Mouse (Mus musculus): ENCODE results near the gene Unc13a. TPM values are rescaled to one million over a fixed set of nuclear protein-coding genes. Genes with fewer than 3 reads are reported as not detected.
A peak's percentile ranks its signal among the peaks of the same experiment; 100 is the strongest.
"Not testable (repeated sequence)": the region's sequence is repeated elsewhere in the genome, so short reads cannot be mapped to it uniquely, and the experiment has no call there.

Gene Unc13a
- 0.32 and 1.6 TPM in 2 replicates for polyA plus RNA-seq (2012; ENCODE audit: insufficient read depth, insufficient read length, missing spikeins)

DNA sequence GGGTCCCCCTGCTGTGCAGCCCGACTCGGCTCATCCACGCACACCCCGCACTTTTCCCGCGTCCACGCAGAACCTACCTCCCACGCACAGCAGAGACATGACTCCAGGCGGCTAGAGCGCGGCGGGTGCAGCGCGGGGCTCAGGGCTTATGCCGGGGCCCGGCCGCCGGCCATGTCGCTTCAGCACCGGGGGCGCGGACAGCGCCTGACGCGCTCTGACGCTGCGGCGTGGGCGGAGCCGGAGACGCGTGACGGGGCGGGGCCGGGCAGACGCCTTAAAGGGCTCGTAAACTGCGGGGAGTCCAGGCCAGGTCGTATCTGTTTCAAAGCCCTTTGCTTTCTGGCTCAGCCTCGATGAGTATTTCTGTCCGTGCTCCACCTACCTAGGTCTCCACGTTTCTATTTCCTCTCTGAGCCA lies at the start of gene Unc13a:
TSS of gene Unc13a (minus strand) at position 209 of the 417 bp plus-strand sequence.
- Histone ChIP-seq H3K27ac (replicated peaks; ENCODE audit: low read depth, low read length) (peak within 1 kb of the TSS; percentile 42; the same call in 1 of the 2 replicates), H3K4me3 (ENCODE audit: insufficient read depth, low read depth, low read length) (peak within 1 kb of the TSS; percentile 60), H3K4me1 (ENCODE audit: control insufficient read depth, insufficient read depth, insufficient read length, low read length) (peaks cover 18% of the 10 kb centered on the region)

DNA sequence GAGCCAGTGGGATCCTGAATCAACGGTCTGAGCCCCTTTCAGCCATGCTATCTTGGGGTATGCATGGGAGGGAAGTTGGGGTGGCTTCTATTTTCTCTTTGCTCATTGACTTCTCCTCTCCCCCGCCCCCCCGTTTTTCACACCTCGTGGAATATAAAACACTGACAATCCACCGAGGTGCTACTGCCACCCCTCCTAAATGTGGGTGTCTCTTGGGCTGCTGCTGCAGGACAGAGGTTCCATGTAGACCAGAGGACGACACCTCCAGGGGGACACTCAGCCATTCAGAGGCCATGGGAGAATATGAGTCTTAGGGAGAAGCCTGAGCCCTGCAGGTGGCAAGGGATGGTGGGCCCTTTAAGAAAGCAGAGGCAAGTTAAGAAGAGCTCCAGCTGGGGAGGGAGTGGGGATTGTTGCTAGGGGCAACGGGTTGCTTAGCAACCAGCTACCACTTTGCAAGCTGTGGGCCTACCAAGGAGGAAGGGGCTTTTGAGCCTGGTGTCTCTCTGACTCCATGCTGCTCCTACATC lies 48.4 kb upstream of the Unc13a start:
- Histone ChIP-seq H3K27ac (replicated peaks; ENCODE audit: low read depth, low read length) (no peak overlapping the region), H3K4me1 (ENCODE audit: control insufficient read depth, insufficient read depth, insufficient read length, low read length) (no peaks in the 10 kb centered on the region), H3K4me3 (ENCODE audit: insufficient read depth, low read depth, low read length) (no peak overlapping the region)

DNA sequence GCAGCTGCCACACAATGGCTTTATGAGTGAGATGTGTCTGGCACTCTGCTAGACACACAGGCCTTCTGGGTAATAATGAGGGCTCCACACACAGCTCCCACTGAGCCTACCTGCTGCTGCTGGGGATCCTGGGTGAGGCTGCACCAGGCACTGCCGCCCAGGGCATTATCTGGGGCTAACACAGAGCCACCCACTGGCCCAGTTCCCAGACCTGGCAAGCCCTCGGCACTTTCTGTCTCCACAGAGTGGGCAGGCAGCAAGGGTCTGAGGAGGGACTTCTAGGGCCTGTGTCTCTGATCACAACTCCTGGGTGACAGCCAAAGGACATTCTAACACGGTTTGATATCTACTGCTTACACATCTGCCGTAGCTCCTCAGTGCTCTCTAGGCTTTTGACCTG lies 47.7 kb upstream of the Unc13a start:
- Histone ChIP-seq H3K27ac (replicated peaks; ENCODE audit: low read depth, low read length) (no peak overlapping the region), H3K4me1 (ENCODE audit: control insufficient read depth, insufficient read depth, insufficient read length, low read length) (no peaks in the 10 kb centered on the region), H3K4me3 (ENCODE audit: insufficient read depth, low read depth, low read length) (no peak overlapping the region)

DNA sequence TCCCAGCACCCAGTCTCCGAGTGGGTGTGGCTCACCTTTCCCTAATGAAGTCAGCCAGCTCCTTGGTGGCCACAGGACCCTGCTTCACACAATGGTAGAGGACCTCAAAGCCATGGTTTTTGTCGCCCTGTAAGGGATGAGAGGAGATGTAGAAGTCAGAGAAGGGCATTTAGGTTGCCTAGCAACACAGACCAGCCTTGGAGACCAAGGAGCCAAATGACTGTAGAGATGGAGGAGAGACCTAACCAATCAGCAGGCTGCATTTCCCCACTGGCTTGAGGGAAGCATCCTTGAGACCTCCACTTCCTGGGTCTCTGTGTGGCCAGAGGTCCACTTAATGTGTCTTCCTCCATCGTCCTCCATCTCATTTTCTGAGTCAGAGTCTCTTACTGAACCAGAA lies 46.7 kb upstream of the Unc13a start:
- H3K4me3 ChIP-seq (ENCODE audit: insufficient read depth, low read depth, low read length) = no peak overlapping the region
- H3K27ac ChIP-seq (replicated peaks; ENCODE audit: low read depth, low read length) = no peak overlapping the region

DNA sequence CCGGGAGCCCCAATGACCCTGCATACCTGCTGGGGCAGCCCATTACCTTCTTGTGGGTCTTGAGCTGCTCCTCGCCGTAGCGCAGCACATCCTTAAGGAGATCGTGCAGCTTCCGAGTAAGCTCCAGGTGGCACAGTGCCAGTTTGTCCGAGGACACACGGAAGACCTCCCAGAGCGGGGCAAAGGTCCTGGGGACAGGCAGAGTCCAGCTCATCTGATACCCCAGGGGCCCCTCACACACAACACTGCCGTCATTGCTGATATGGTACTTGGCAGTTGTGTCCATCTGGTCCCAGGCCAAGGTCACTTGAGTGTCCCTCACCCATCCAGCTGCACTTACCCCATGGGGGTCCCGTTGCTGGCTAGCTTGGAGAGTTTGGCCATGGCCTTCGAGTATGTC lies 45.5 kb upstream of the Unc13a start:
- no peak overlapping the region for H3K27ac ChIP-seq (replicated peaks; ENCODE audit: low read depth, low read length)
- no peaks in the 10 kb centered on the region for H3K4me1 ChIP-seq (ENCODE audit: control insufficient read depth, insufficient read depth, insufficient read length, low read length)
- no peak overlapping the region for H3K4me3 ChIP-seq (ENCODE audit: insufficient read depth, low read depth, low read length)

More for the DNA sequence above, 46.7 kb upstream of the Unc13a start:
- H3K4me1 ChIP-seq (ENCODE audit: control insufficient read depth, insufficient read depth, insufficient read length, low read length) = no peaks in the 10 kb centered on the region

DNA sequence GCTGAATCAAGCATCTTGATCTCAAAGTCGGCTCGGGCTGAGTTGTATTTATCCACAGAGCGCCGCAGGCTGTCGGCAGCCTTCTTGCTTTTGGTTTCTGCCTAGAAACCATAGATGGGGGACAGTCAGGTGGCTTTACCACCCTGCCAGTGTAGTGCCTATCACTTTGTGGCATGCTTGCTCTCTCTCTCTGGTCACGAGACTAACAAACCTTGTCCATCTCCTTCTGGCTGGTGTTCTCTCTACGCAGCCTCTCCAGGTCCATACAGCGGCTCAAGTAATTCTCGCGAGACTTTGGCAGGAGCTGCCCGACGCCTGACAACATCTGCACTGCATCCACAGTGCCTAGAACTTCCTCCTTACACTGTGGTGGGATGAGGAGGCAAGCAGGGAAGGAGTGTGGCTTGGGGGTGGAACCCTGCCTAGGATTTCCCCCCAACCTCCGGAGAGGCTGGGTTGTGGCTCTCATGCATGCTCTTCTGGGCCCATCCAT lies 45.0 kb upstream of the Unc13a start:
- Histone ChIP-seq H3K4me1 (ENCODE audit: control insufficient read depth, insufficient read depth, insufficient read length, low read length) (no peaks in the 10 kb centered on the region), H3K27ac (replicated peaks; ENCODE audit: low read depth, low read length) (no peak overlapping the region), H3K4me3 (ENCODE audit: insufficient read depth, low read depth, low read length) (no peak overlapping the region)

DNA sequence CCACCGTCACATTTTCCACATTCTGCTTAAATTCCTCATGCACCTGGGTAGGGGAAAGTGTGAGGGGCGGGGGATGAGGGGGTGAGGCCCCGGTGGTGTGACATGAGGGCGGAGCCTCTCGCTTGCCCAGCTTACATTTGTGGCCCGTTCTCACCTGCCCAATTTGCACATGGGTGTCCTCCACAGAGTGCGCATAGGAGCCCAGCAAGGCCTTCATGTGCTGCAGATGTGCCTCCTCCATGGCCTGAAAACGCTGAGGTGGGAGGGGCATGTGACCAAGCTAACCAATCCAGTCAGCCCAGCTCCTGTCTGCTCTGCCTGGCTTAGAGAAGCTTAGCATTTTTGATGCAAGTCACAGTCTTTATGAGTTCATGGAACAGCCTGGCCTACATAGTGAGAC lies 44.0 kb upstream of the Unc13a start:
- H3K27ac ChIP-seq (replicated peaks; ENCODE audit: low read depth, low read length) = no peak overlapping the region

DNA sequence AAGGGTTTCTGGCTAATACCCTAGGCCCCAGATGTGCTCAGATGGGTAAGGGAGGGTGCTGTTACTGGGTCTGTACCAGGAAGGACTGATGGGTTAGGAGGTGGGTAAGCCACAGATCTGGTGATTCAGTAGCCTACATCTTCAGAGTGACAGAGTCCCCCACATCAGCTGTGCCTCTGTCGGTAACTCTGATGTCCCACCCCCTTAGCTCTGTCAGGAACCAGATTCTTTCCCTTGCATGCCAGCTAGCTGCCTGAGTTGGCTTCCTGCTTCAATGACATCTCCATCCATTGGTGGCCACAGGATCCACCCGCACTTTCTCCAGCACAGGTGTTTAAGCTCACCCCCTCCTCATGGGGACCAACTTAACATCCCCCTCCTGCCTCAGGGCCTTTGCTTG lies 40.0 kb upstream of the Unc13a start:
- Histone ChIP-seq H3K4me1 (ENCODE audit: control insufficient read depth, insufficient read depth, insufficient read length, low read length) (no peaks in the 10 kb centered on the region), H3K27ac (replicated peaks; ENCODE audit: low read depth, low read length) (no peak overlapping the region), H3K4me3 (ENCODE audit: insufficient read depth, low read depth, low read length) (no peak overlapping the region)

More for the DNA sequence above, 44.0 kb upstream of the Unc13a start:
- no peak overlapping the region for H3K4me3 ChIP-seq (ENCODE audit: insufficient read depth, low read depth, low read length)
- no peaks in the 10 kb centered on the region for H3K4me1 ChIP-seq (ENCODE audit: control insufficient read depth, insufficient read depth, insufficient read length, low read length)

DNA sequence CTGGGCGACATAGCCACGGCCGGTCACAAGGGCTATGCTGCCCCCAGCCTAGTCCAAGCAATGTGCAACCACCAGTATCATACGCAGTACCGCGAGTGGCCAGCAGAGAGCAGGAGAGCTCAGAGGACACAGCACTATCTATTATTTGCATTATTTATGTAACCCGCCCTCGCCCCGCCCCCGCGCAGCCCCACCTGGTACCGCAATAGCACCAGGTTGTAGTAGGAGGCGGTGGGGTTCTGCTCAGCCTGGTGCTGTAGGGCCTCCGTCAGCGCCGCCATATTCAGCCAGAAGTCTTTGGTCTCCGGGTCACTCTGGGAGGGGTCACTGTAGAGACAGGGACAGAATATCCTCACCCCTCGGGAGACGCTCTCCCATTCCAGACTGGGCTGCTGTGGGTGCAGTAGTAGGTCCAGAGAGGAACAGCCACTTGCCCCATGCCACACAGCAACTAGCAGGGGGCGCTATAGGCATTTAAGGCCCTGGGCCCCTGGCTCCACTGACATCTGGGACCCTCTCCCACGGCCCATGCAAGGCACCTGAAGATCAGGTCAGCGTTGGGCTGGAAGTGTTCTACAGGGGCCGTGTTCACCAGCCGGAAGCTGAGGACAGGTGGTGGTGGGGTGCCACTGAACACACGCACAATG lies 38.4 kb upstream of the Unc13a start:
- Histone ChIP-seq H3K4me1 (ENCODE audit: control insufficient read depth, insufficient read depth, insufficient read length, low read length) (no peaks in the 10 kb centered on the region), H3K4me3 (ENCODE audit: insufficient read depth, low read depth, low read length) (no peak overlapping the region), H3K27ac (replicated peaks; ENCODE audit: low read depth, low read length) (no peak overlapping the region)

DNA sequence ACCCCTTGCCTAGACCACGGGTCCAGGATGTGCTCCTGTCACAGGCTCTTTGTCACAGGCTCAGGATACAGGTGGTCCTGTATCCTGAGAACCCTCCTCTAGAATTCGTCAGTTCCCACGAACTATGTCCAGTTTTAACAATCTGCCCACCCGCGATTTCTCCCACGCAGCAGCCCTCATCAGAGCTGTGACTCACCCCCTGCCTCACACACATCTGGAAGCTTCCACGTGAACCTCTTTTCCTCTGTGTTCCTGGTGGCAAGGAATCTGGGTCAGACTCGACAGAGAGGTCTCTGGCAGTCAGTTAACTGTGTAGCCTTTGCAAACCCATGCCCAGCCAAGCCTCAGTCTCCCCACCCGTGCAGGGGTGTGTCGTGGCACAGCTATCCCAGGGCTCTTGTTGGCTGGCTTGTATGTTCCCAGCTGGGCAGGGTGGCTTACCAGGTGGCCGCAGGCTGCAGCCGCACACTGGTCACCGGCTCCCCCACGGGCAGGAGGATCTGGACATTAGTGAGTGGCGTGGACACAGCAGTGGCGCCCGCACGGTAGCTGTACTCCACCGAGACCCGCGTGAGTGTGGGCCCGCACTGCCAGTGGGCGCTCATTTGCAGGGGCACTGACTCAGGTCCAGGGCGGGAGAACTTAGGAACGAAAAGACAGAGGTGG lies 37.7 kb upstream of the Unc13a start:
- H3K4me3 ChIP-seq (ENCODE audit: insufficient read depth, low read depth, low read length) = no peak overlapping the region
- H3K4me1 ChIP-seq (ENCODE audit: control insufficient read depth, insufficient read depth, insufficient read length, low read length) = no peaks in the 10 kb centered on the region
- no peak overlapping the region for H3K27ac ChIP-seq (replicated peaks; ENCODE audit: low read depth, low read length)

DNA sequence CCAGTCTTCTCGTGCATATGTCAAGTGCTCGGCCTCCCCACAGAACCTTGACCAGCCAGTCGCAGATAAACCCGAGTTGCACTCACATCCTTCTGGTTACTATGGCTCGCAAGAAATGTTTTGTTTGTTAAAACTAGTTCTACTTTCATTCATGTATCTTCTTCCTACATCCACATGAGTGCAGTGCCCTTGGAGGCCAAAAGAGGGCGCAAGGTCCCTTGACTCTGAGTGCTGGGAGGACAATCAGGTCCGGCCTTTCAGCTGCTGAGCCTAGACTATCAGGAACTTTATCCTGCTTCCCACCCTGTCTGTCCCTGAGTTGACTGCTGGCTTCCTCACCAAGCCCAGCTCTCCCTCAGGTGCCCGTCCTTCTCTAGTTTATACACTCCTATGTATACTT lies 36.3 kb upstream of the Unc13a start:
- no peak overlapping the region for H3K4me3 ChIP-seq (ENCODE audit: insufficient read depth, low read depth, low read length)
- no peaks in the 10 kb centered on the region for H3K4me1 ChIP-seq (ENCODE audit: control insufficient read depth, insufficient read depth, insufficient read length, low read length)
- H3K27ac ChIP-seq (replicated peaks; ENCODE audit: low read depth, low read length) = no peak overlapping the region

DNA sequence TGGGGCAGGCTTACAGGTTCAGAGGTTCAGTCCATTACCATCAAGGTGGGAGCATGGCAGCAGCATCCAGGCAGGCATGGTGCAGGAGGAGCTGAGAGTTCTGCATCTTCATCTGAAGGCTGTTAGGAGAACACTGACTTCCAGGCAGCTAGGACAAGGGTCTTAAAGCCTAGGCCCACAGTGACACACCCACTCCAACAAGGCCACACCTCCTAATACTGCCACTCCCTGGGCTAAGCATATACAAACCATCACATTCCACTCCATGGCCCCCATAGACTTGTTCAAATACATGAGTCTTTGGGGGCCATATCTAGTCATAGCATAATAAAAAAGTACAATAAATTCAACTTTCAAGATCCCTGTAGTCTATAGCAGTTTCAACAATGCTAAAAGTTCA lies 31.8 kb upstream of the Unc13a start:
- H3K27ac ChIP-seq (replicated peaks; ENCODE audit: low read depth, low read length); H3K4me3 ChIP-seq (ENCODE audit: insufficient read depth, low read depth, low read length); H3K4me1 ChIP-seq (ENCODE audit: control insufficient read depth, insufficient read depth, insufficient read length, low read length): not testable (repeated sequence)

DNA sequence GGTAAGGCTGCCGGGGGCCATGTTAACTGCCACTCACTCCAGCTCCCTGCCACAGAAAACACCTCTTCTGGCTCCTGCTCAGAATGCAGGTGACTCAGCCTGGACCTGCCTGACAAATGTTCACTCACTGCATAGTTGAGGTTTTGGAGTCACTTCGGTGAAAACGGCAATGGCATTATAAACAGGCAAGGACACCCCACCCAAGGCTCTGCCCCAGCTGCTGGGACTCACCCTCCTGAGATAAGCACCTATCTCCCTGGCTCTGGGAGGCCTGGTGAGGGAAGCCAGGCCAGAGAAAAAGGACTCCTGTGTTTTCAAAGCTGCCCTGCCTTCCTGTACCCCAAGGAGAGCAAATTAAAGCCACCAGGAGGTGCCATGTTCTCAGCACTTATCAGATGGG lies 31.4 kb upstream of the Unc13a start:
- Histone ChIP-seq H3K4me3 (ENCODE audit: insufficient read depth, low read depth, low read length) (no peak overlapping the region), H3K27ac (replicated peaks; ENCODE audit: low read depth, low read length) (no peak overlapping the region), H3K4me1 (ENCODE audit: control insufficient read depth, insufficient read depth, insufficient read length, low read length) (no peaks in the 10 kb centered on the region)

DNA sequence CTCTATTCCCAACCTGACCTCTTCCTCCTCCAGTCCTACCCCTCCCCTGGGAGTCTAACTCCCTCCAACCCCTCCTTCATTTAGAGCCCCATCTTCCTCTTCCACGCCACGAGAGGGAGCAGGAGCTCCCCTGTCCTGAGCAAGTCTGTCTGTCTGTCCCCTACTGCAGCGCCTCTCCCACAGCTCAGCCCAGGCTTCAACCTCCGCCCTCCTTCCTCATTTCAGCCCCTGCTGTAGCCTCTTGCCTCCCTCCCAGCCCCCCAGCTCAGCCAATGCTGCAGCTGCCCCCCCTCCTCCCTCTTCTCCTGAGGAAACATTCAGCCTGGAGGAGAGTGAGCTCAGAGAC lies 30.5 kb upstream of the Unc13a start:
- Histone ChIP-seq H3K27ac (replicated peaks; ENCODE audit: low read depth, low read length) (0 out of 2 replicates have a peak overlapping the region, but pooled peaks have one; percentile 55), H3K4me3 (ENCODE audit: insufficient read depth, low read depth, low read length) (peak overlapping the region; percentile 34), H3K4me1 (ENCODE audit: control insufficient read depth, insufficient read depth, insufficient read length, low read length) (no peaks in the 10 kb centered on the region)

DNA sequence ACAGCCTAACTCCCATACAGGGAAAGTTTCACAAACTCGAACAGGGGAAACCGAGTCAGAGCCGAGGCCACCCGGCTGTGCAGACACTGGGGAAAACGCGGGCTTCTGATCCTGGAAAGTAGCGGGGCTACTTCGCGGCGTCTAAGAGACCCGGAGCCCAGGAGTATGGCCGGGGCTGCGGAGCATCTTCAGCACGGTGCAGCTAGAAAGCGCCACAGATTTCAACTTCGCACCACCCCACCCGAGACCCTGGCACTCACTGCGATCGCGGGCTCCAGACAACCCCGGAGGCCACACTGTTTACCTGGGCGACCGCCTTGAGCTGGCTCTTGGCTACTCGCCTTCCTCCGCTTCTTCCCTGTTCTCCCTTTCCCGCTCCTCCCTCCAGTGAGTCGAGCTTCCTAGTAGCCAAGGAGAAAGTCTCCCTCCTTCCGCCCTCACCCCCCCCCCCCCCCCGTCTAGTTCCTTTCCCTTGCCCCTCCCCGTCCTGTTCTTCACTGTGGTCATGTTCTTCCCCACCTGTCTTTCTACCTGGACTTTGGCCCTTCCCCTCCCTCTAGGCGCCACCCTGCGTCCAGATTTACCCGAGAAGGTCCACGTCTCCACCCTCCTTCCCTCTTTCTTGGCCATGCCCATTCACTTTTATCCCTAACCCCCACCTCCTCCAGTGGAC lies 30.0 kb upstream of the Unc13a start, which contains the start of gene B3gnt3:
TSS of gene B3gnt3 (minus strand) at position 376 of the 673 bp plus-strand sequence.
- H3K4me1 ChIP-seq (ENCODE audit: control insufficient read depth, insufficient read depth, insufficient read length, low read length) = no peaks in the 10 kb centered on the region
- H3K27ac ChIP-seq (replicated peaks; ENCODE audit: low read depth, low read length) = peak within 1 kb of the TSS; percentile 94
- H3K4me3 ChIP-seq (ENCODE audit: insufficient read depth, low read depth, low read length) = peak within 1 kb of the TSS; percentile 83
